Mouse (Mus musculus) limb, embryonic 10.5 days (tissue): ENCODE data around the gene Mdfi. TPM values are rescaled to one million over a fixed set of nuclear protein-coding genes. Genes with fewer than 3 reads are reported as not detected.
A peak's percentile ranks its signal among the peaks of the same experiment; 100 is the strongest.

Experiments used
- DNase-seq: peaks from one replicate; pipeline ENCODE4 v3.0.0-alpha.2; 2017; ENCODE audit warnings: low spot score
- H3K27ac ChIP-seq: fragments of 300-500 bp; sonication (generic); 2 replicates; pipeline ENCODE4 v1.5.1; 2016; ENCODE audit warnings: mild to moderate bottlenecking
- H3K27me3 ChIP-seq: fragments of 300-500 bp; sonication (generic); 2 replicates; pipeline ENCODE4 v1.6.1; 2016; ENCODE audit warnings: low read depth, mild to moderate bottlenecking; ENCODE audit not compliant: poor library complexity, severe bottlenecking
- H3K36me3 ChIP-seq: fragments of 300-500 bp; sonication (generic); 2 replicates; pipeline ENCODE4 v1.6.1; 2016; ENCODE audit warnings: mild to moderate bottlenecking, moderate library complexity
- H3K4me1 ChIP-seq: fragments of 300-500 bp; sonication (generic); 2 replicates; pipeline ENCODE4 v1.6.1; 2016
- H3K4me3 ChIP-seq: fragments of 300-500 bp; sonication (generic); 2 replicates; pipeline ENCODE4 v1.5.1; 2016; ENCODE audit warnings: mild to moderate bottlenecking, moderate library complexity
- H3K9me3 ChIP-seq: fragments of 300-500 bp; sonication (generic); replicated peaks from 2 replicates; pipeline ENCODE4 v1.6.1; 2016; ENCODE audit warnings: mild to moderate bottlenecking
- WGBS: fragments of 180-500 bp; shearing (Covaris S2); methylation state at CpG from one replicate; pipeline ENCODE4 v1.1.7; 2016; 5-methylcytosine and 5-hydroxymethylcytosine counted together
- polyA plus RNA-seq: library from polyadenylated mRNA; unstranded; fragments of >200 nt; fragmentation: Nextera tagmentation; extraction: Ambion mirVana; gene quantifications from 2 replicates; pipeline ENCODE4 v1.2.1, GENCODE M21; 2016

Gene Mdfi
- polyA plus RNA-seq, 1 experiment from 2014 or later, result 21.6 TPM

- 86% methylated on average over 8 of the region's 8 CpGs for WGBS
Measured at GRCm38 (mm10) chr17:47841521-47841920, 7.0 kb upstream of the Mdfi start.

GRCm38 (mm10) chr17:47837808-47838207, 3.3 kb upstream of the Mdfi start:
- peak overlapping the region; percentile 64 for H3K27ac ChIP-seq
- 66% methylated on average over 6 of the region's 6 CpGs for WGBS
- DNase-seq, result no peak
- no peak overlapping the region for H3K4me3 ChIP-seq
- peaks cover 39% of the 10 kb centered on the region for H3K27me3 ChIP-seq
- H3K9me3 ChIP-seq, result no peaks in the 10 kb centered on the region
- H3K36me3 ChIP-seq, result no peaks in the 10 kb centered on the region
- H3K4me1 ChIP-seq, result peaks cover 33% of the 10 kb centered on the region

More at GRCm38 (mm10) chr17:47841521-47841920, 7.0 kb upstream of the Mdfi start:
- no peak for DNase-seq
- Histone ChIP-seq H3K36me3 (no peaks in the 10 kb centered on the region), H3K4me3 (no peak overlapping the region), H3K9me3 (no peaks in the 10 kb centered on the region), H3K27me3 (peaks cover 8% of the 10 kb centered on the region), H3K27ac (no peak overlapping the region), H3K4me1 (peaks cover 15% of the 10 kb centered on the region)

GRCm38 (mm10) chr17:47833628-47834481, 636 bp downstream of the Mdfi start:
- peaks cover 39% of the 10 kb centered on the region for H3K27me3 ChIP-seq
- WGBS, result under 1% methylated on average over 45 of the region's 45 CpGs
- H3K4me3 ChIP-seq, result peak overlapping the region; percentile 71
- DNase-seq, result peak; percentile 66
- peaks cover 67% of the 10 kb centered on the region for H3K4me1 ChIP-seq
- H3K9me3 ChIP-seq, result no peaks in the 10 kb centered on the region
- H3K36me3 ChIP-seq, result peaks cover 19% of the 10 kb centered on the region
- peak overlapping the region; percentile 90 for H3K27ac ChIP-seq

GRCm38 (mm10) chr17:47833029-47833627, 1.4 kb downstream of the Mdfi start:
- Histone ChIP-seq H3K4me1 (peaks cover 69% of the 10 kb centered on the region), H3K9me3 (no peaks in the 10 kb centered on the region), H3K4me3 (peak overlapping the region; percentile 71), H3K27ac (peak overlapping the region; percentile 90), H3K27me3 (peaks cover 39% of the 10 kb centered on the region), H3K36me3 (peaks cover 21% of the 10 kb centered on the region)
- under 1% methylated on average over 44 of the region's 45 CpGs for WGBS
- peak; percentile 87 for DNase-seq

GRCm38 (mm10) chr17:47832501-47833028, 1.9 kb downstream of the Mdfi start:
- H3K9me3 ChIP-seq, result no peaks in the 10 kb centered on the region
- peaks cover 27% of the 10 kb centered on the region for H3K36me3 ChIP-seq
- WGBS, result 2% methylated on average over 15 of the region's 17 CpGs
- H3K27me3 ChIP-seq, result peaks cover 39% of the 10 kb centered on the region
- peaks cover 64% of the 10 kb centered on the region for H3K4me1 ChIP-seq
- no peak for DNase-seq
- peak overlapping the region; percentile 90 for H3K27ac ChIP-seq
- H3K4me3 ChIP-seq, result peak overlapping the region; percentile 71

GRCm38 (mm10) chr17:47831772-47832171, 2.7 kb downstream of the Mdfi start:
- Histone ChIP-seq H3K27ac (peak overlapping the region; percentile 90), H3K27me3 (peaks cover 33% of the 10 kb centered on the region), H3K9me3 (no peaks in the 10 kb centered on the region), H3K36me3 (peaks cover 35% of the 10 kb centered on the region), H3K4me1 (peaks cover 62% of the 10 kb centered on the region), H3K4me3 (peak overlapping the region; percentile 71)
- WGBS, result 41% methylated on average over 5 of the region's 5 CpGs
- no peak for DNase-seq

- peak overlapping the region; percentile 90 for H3K27ac ChIP-seq
- H3K4me3 ChIP-seq, result peak overlapping the region; percentile 71
- H3K4me1 ChIP-seq, result peaks cover 62% of the 10 kb centered on the region
- DNase-seq, result peak; percentile 67
- H3K27me3 ChIP-seq, result peaks cover 27% of the 10 kb centered on the region
- H3K9me3 ChIP-seq, result no peaks in the 10 kb centered on the region
- 12% methylated on average over 9 of the region's 9 CpGs for WGBS
- peaks cover 38% of the 10 kb centered on the region for H3K36me3 ChIP-seq
Measured at GRCm38 (mm10) chr17:47831161-47831560, 3.3 kb downstream of the Mdfi start.

- Histone ChIP-seq H3K27ac (peak overlapping the region; percentile 61), H3K9me3 (no peaks in the 10 kb centered on the region), H3K27me3 (0 out of 2 replicates have a peak, but pooled peaks cover 5% of the 10 kb centered on the region), H3K36me3 (peaks cover 89% of the 10 kb centered on the region), H3K4me3 (no peak overlapping the region), H3K4me1 (peaks cover 36% of the 10 kb centered on the region)
- no peak for DNase-seq
- 61% methylated on average over 8 of the region's 8 CpGs for WGBS
Measured at GRCm38 (mm10) chr17:47821339-47821738, 13.2 kb downstream of the Mdfi start.

GRCm38 (mm10) chr17:47818038-47818725, 16.3 kb downstream of the Mdfi start:
- Histone ChIP-seq H3K4me1 (peaks cover 59% of the 10 kb centered on the region), H3K4me3 (no peak overlapping the region), H3K9me3 (no peaks in the 10 kb centered on the region), H3K27ac (no peak overlapping the region), H3K36me3 (peaks cover 76% of the 10 kb centered on the region), H3K27me3 (0 out of 2 replicates have a peak, but pooled peaks cover 11% of the 10 kb centered on the region)
- DNase-seq, result no peak
- 86% methylated on average over 13 of the region's 13 CpGs for WGBS

GRCm38 (mm10) chr17:47815446-47815845, 19.0 kb downstream of the Mdfi start:
- no peaks in the 10 kb centered on the region for H3K9me3 ChIP-seq
- peak overlapping the region; percentile 65 for H3K27ac ChIP-seq
- H3K36me3 ChIP-seq, result peaks cover 52% of the 10 kb centered on the region
- peaks cover 22% of the 10 kb centered on the region; the same call in 1 of the 2 replicates for H3K27me3 ChIP-seq
- H3K4me1 ChIP-seq, result peaks cover 61% of the 10 kb centered on the region
- H3K4me3 ChIP-seq, result peak overlapping the region; percentile 9; the same call in 1 of the 2 replicates
- 35% methylated on average over 10 of the region's 10 CpGs for WGBS
- DNase-seq, result no peak

GRCm38 (mm10) chr17:47814496-47814895, 20.0 kb downstream of the Mdfi start:
- peak; percentile 58 for DNase-seq
- peak overlapping the region; percentile 74 for H3K27ac ChIP-seq
- peaks cover 42% of the 10 kb centered on the region for H3K36me3 ChIP-seq
- H3K4me1 ChIP-seq, result peaks cover 56% of the 10 kb centered on the region
- 4% methylated on average over 6 of the region's 6 CpGs for WGBS
- no peak overlapping the region for H3K4me3 ChIP-seq
- H3K9me3 ChIP-seq, result no peaks in the 10 kb centered on the region
- peaks cover 31% of the 10 kb centered on the region; the same call in 1 of the 2 replicates for H3K27me3 ChIP-seq

GRCm38 (mm10) chr17:47813616-47814015, 20.9 kb downstream of the Mdfi start:
- peak overlapping the region; percentile 74 for H3K27ac ChIP-seq
- peaks cover 39% of the 10 kb centered on the region for H3K27me3 ChIP-seq
- no peak overlapping the region for H3K4me3 ChIP-seq
- peaks cover 58% of the 10 kb centered on the region for H3K4me1 ChIP-seq
- H3K36me3 ChIP-seq, result peaks cover 33% of the 10 kb centered on the region
- no peaks in the 10 kb centered on the region for H3K9me3 ChIP-seq
- no peak for DNase-seq
- 38% methylated on average over 5 of the region's 5 CpGs for WGBS
